Mouse (Mus musculus): ENCODE data around the gene Pde4a. TPM values are rescaled to one million over a fixed set of nuclear protein-coding genes. Genes with fewer than 3 reads are reported as not detected.
"Not testable (repeated sequence)": the region's sequence is repeated elsewhere in the genome, so short reads cannot be mapped to it uniquely, and the experiment has no call there.

Gene Pde4a
- polyA plus RNA-seq, 1 experiment from 2014 or later: 4.7 TPM

DNA sequence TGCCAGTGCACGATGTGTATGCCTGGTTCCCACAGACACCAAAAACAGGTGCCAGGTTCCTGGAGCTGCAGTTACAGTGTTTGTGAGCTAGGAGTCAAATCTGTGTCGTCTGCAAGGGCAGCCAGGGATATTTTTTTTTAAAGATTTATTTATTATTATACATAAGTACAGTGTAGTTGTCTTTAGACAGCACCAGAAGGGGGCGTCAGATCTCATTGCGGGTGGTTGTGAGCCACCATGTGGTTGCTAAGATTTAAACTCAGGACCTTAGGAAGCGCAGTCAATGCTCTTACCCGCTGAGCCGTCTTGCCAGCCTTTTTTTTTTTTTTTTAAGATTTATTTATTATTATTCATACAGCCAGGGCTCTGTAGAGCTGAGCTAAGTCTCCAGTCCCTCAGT, 24.4 kb downstream of the Pde4a start:
- H3K4me3 ChIP-seq (replicated peaks; ENCODE audit: low read length): no peak overlapping the region
- no peaks in the 10 kb centered on the region for H3K36me3 ChIP-seq (ENCODE audit: control insufficient read depth, insufficient read depth, low read length)
- H3K9me3 ChIP-seq (replicated peaks; ENCODE audit: control insufficient read depth, low read length): no peaks in the 10 kb centered on the region
- peaks cover under 1% of the 10 kb centered on the region; the same call in 1 of the 2 replicates for H3K4me1 ChIP-seq (ENCODE audit: control insufficient read depth, insufficient read depth, low read length)
- no peak overlapping the region for H3K4me2 ChIP-seq (ENCODE audit: low read depth, low read length)
- no peaks in the 10 kb centered on the region for H3K27me3 ChIP-seq (ENCODE audit: control insufficient read depth, insufficient read depth, low read length)
- H3K27ac ChIP-seq (ENCODE audit: low read length): no peak overlapping the region
- 42% methylated on average over 7 of the region's 7 CpGs for WGBS
- no peak overlapping the region for H3K9ac ChIP-seq (ENCODE audit: low read length)
- no peak for ATAC-seq (ENCODE audit: insufficient read depth, low FRiP score)

GRCm38 (mm10) chr9:21190670-21191069, 25.2 kb downstream of the Pde4a start:
- no peaks in the 10 kb centered on the region for H3K9me3 ChIP-seq (replicated peaks; ENCODE audit: control insufficient read depth, low read length)

GRCm38 (mm10) chr9:21193786-21194185, 28.3 kb downstream of the Pde4a start:
- no peak for ATAC-seq (ENCODE audit: insufficient read depth, low FRiP score)
- WGBS: 78% methylated on average over 3 of the region's 3 CpGs
- no peak overlapping the region for H3K27ac ChIP-seq (ENCODE audit: low read length)
- no peak overlapping the region for H3K4me3 ChIP-seq (replicated peaks; ENCODE audit: low read length)
- no peaks in the 10 kb centered on the region for H3K9me3 ChIP-seq (replicated peaks; ENCODE audit: control insufficient read depth, low read length)
- no peak overlapping the region for H3K9ac ChIP-seq (ENCODE audit: low read length)
- no peaks in the 10 kb centered on the region for H3K36me3 ChIP-seq (ENCODE audit: control insufficient read depth, insufficient read depth, low read length)
- H3K27me3 ChIP-seq (ENCODE audit: control insufficient read depth, insufficient read depth, low read length): no peaks in the 10 kb centered on the region
- no peaks in the 10 kb centered on the region for H3K4me1 ChIP-seq (ENCODE audit: control insufficient read depth, insufficient read depth, low read length)
- no peak overlapping the region for H3K4me2 ChIP-seq (ENCODE audit: low read depth, low read length)

More at GRCm38 (mm10) chr9:21190670-21191069, 25.2 kb downstream of the Pde4a start:
- no peak for ATAC-seq (ENCODE audit: insufficient read depth, low FRiP score)
- Histone ChIP-seq H3K27ac (ENCODE audit: low read length) (no peak overlapping the region), H3K4me1 (ENCODE audit: control insufficient read depth, insufficient read depth, low read length) (no peaks in the 10 kb centered on the region), H3K4me2 (ENCODE audit: low read depth, low read length) (no peak overlapping the region), H3K27me3 (ENCODE audit: control insufficient read depth, insufficient read depth, low read length) (no peaks in the 10 kb centered on the region), H3K36me3 (ENCODE audit: control insufficient read depth, insufficient read depth, low read length) (no peaks in the 10 kb centered on the region), H3K9ac (ENCODE audit: low read length) (no peak overlapping the region), H3K4me3 (replicated peaks; ENCODE audit: low read length) (no peak overlapping the region)
- WGBS: 78% methylated on average over 3 of the region's 3 CpGs

GRCm38 (mm10) chr9:21194787-21195493, 29.4 kb downstream of the Pde4a start:
- H3K27ac ChIP-seq (ENCODE audit: low read length): no peak overlapping the region
- no peak for ATAC-seq (ENCODE audit: insufficient read depth, low FRiP score)
- H3K4me1 ChIP-seq (ENCODE audit: control insufficient read depth, insufficient read depth, low read length): no peaks in the 10 kb centered on the region
- H3K4me2 ChIP-seq (ENCODE audit: low read depth, low read length): no peak overlapping the region
- 87% methylated on average over 4 of the region's 4 CpGs for WGBS
- H3K9me3 ChIP-seq (replicated peaks; ENCODE audit: control insufficient read depth, low read length): no peaks in the 10 kb centered on the region
- no peaks in the 10 kb centered on the region for H3K27me3 ChIP-seq (ENCODE audit: control insufficient read depth, insufficient read depth, low read length)
- H3K4me3 ChIP-seq (replicated peaks; ENCODE audit: low read length): no peak overlapping the region
- H3K9ac ChIP-seq (ENCODE audit: low read length): no peak overlapping the region
- no peaks in the 10 kb centered on the region for H3K36me3 ChIP-seq (ENCODE audit: control insufficient read depth, insufficient read depth, low read length)

- not testable (repeated sequence) for H3K27ac ChIP-seq (ENCODE audit: low read length); H3K4me2 ChIP-seq (ENCODE audit: low read depth, low read length); H3K27me3 ChIP-seq (ENCODE audit: control insufficient read depth, insufficient read depth, low read length); H3K9me3 ChIP-seq (replicated peaks; ENCODE audit: control insufficient read depth, low read length); H3K36me3 ChIP-seq (ENCODE audit: control insufficient read depth, insufficient read depth, low read length); H3K4me1 ChIP-seq (ENCODE audit: control insufficient read depth, insufficient read depth, low read length); H3K9ac ChIP-seq (ENCODE audit: low read length); H3K4me3 ChIP-seq (replicated peaks; ENCODE audit: low read length)
- WGBS: 53% methylated on average over 7 of the region's 7 CpGs
- ATAC-seq (ENCODE audit: insufficient read depth, low FRiP score): peak; percentile 29; the same call in 1 of the 2 replicates
Measured at GRCm38 (mm10) chr9:21195736-21196505, 30.4 kb downstream of the Pde4a start.

DNA sequence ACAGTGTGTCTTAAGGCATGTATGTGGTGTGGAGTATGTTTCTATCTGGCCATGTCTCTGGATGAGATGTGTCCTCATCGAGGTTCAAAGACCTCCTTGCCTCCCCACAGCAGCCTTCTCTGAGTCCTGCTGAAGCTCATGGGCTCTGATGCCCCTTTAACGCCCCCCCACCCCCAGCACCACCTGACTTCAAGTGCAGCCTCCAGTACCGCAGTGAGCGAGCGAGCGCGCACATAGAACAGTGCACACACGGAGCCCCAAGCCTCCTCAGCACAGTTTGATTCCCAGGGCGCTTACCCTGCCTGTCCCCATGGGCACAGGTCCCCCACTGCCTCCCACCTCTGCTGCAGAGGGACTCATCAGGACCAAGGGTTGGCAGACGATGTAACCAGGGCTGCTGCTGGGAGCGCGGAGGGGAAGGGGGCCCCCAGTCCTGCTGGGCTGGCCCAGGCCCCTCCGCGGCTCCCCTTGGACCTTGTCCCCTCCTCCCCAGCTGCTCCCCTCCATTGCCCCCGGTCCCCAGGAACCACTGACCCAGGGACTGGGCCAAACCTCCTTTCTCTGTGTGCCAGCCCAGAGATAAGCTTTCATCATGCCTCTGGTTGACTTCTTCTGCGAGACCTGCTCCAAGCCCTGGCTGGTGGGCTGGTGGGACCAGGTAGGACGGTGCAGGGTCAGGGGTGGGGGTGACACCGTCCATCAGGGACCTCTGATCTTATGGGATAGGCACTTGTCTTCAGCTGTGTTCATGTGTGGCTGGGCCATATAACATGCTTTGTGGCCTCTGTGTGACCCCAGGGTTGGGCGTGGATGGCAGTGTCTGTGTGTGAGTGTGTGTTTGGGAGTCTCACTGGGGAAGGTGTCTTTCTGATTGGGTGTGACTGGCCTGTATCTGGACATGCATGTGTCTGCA, 31.3 kb downstream of the Pde4a start:
- H3K27ac ChIP-seq (ENCODE audit: low read length): no peak overlapping the region
- no peaks in the 10 kb centered on the region for H3K4me1 ChIP-seq (ENCODE audit: control insufficient read depth, insufficient read depth, low read length)
- no peak for ATAC-seq (ENCODE audit: insufficient read depth, low FRiP score)
- H3K36me3 ChIP-seq (ENCODE audit: control insufficient read depth, insufficient read depth, low read length): no peaks in the 10 kb centered on the region
- H3K4me2 ChIP-seq (ENCODE audit: low read depth, low read length): peak overlapping the region; percentile 36
- 32% methylated on average over 19 of the region's 19 CpGs for WGBS
- H3K9ac ChIP-seq (ENCODE audit: low read length): peak overlapping the region; percentile 61
- no peaks in the 10 kb centered on the region for H3K27me3 ChIP-seq (ENCODE audit: control insufficient read depth, insufficient read depth, low read length)
- H3K4me3 ChIP-seq (replicated peaks; ENCODE audit: low read length): peak overlapping the region; percentile 34
- H3K9me3 ChIP-seq (replicated peaks; ENCODE audit: control insufficient read depth, low read length): no peaks in the 10 kb centered on the region

GRCm38 (mm10) chr9:21197981-21198380, 32.5 kb downstream of the Pde4a start:
- no peak overlapping the region for H3K9ac ChIP-seq (ENCODE audit: low read length)
- no peak overlapping the region for H3K4me2 ChIP-seq (ENCODE audit: low read depth, low read length)
- ATAC-seq (ENCODE audit: insufficient read depth, low FRiP score): no peak
- no peaks in the 10 kb centered on the region for H3K36me3 ChIP-seq (ENCODE audit: control insufficient read depth, insufficient read depth, low read length)
- no peak overlapping the region for H3K27ac ChIP-seq (ENCODE audit: low read length)
- no peaks in the 10 kb centered on the region for H3K4me1 ChIP-seq (ENCODE audit: control insufficient read depth, insufficient read depth, low read length)
- no peaks in the 10 kb centered on the region for H3K27me3 ChIP-seq (ENCODE audit: control insufficient read depth, insufficient read depth, low read length)
- H3K9me3 ChIP-seq (replicated peaks; ENCODE audit: control insufficient read depth, low read length): no peaks in the 10 kb centered on the region
- WGBS: 28% methylated on average over 4 of the region's 4 CpGs
- no peak overlapping the region for H3K4me3 ChIP-seq (replicated peaks; ENCODE audit: low read length)

- Histone ChIP-seq H3K4me2 (ENCODE audit: low read depth, low read length) (no peak overlapping the region), H3K9ac (ENCODE audit: low read length) (no peak overlapping the region), H3K4me1 (ENCODE audit: control insufficient read depth, insufficient read depth, low read length) (no peaks in the 10 kb centered on the region), H3K36me3 (ENCODE audit: control insufficient read depth, insufficient read depth, low read length) (no peaks in the 10 kb centered on the region), H3K27me3 (ENCODE audit: control insufficient read depth, insufficient read depth, low read length) (no peaks in the 10 kb centered on the region), H3K9me3 (replicated peaks; ENCODE audit: control insufficient read depth, low read length) (no peaks in the 10 kb centered on the region), H3K27ac (ENCODE audit: low read length) (no peak overlapping the region), H3K4me3 (replicated peaks; ENCODE audit: low read length) (no peak overlapping the region)
- WGBS: 83% methylated on average over 3 of the region's 3 CpGs
- no peak for ATAC-seq (ENCODE audit: insufficient read depth, low FRiP score)
Measured at GRCm38 (mm10) chr9:21198960-21199359, 33.4 kb downstream of the Pde4a start.

Data from stomach, embryonic 16.5 days (tissue).